Mouse (Mus musculus) forelimb bud, embryonic 11.5 days (tissue): ENCODE data around the gene Lrrc10b.

Experiments
- DNase-seq: peaks from one replicate; pipeline ENCODE4 v3.0.0-alpha.2; 2012; ENCODE audit warnings: low read depth, low spot score

The Lrrc10b gene

GRCm38 (mm10) chr19:10444685-10445369, 12.4 kb downstream of the Lrrc10b start:
- DNase-seq = no peak

- no peak for DNase-seq
Observed at GRCm38 (mm10) chr19:10437521-10437920, 19.8 kb downstream of the Lrrc10b start.

DNA sequence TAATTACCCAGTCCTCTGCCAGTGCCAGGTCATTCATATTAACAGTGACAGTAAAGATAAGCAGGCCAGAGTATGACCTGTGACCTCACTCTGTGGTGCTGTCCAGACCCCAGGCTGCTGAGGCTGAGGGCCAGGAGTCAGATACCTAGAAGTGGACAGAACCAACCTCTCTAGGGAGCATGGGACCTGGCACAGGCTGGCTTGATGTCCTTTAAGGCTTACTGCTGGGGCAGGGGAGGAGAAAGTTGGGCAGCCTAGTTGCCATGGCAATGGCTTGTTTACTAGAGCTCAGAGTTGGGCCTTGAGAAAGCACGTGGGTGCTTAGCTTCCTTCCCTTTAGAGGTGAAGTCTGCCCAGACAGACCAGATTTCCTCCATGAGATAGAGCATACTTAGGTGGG, 20.5 kb downstream of the Lrrc10b start:
- DNase-seq = no peak

DNA sequence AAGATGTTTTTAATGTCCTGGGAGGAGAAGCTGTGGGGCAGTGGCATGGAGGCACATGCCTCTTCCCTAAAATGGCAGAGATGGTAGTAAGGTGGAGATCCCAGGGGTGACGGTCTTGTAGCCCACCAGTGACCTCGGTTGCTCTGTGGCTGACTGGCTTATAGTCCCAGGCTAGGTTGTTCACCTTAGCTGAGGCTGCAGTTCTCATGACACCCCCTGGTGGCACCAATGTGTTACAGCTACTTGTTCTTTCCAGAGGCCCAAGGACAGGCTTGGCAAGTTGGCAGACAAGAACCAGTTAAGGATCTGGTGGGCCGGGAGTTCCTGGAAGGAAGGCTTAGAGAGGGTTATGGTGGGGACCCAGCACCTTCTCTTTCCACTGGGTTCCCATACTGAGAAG, 21.4 kb downstream of the Lrrc10b start:
- DNase-seq = peak; percentile 77

GRCm38 (mm10) chr19:10434927-10435326, 22.3 kb downstream of the Lrrc10b start:
- no peak for DNase-seq

DNA sequence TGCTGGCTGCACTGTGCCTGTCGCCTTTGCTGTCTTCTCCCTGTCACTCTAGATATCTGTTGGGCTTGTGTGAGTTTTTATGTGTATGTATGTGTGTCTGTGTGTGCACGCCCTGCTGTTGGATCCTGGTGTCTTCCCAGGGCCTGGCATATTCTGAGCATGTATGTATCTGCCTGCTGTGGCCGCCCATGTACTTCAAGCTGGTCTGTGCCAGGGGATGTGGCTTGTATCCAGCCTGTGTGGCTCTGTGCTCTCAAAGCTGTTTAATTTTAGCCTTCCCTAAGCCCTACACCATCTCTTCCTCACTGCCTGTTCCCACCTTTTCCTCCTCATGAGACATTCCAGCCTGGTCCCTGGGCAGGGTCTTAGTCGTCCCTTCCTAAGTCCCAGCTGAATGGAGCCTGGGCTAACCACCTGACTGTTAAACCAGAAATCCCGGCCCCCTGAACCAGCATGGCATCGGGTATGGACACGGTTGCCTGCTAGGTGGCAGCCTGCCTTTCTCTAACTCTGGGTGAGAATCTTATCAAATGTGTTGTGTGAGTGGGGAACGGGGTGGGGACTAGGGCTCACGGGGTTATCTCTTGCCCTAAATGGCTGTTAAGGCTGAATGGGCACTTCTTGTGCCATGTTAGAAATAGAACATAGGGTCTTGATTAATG, 23.3 kb downstream of the Lrrc10b start:
- DNase-seq = no peak

DNA sequence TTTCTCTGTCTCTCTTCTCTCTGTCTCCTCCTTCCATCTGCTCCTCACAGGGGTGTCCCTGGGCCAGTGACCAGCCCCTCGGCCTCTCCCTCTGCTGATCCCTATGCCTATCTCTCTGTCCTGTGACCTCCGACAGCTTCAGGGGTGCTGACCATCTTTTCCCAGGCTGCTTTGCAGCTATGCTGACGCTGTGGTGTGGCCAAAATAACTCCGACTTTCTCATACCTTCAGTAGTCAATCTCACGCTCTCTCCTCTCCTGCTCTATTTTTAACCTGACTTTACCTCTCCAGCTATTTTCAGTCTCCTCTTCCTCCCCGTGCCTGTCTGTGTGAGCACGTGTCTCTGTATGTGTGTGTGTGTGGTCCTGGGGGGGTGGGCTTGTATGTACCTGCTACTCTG, 24.0 kb downstream of the Lrrc10b start:
- DNase-seq = no peak

GRCm38 (mm10) chr19:10431841-10432240, 25.4 kb downstream of the Lrrc10b start:
- DNase-seq = no peak

GRCm38 (mm10) chr19:10431410-10431809, 25.9 kb downstream of the Lrrc10b start:
- DNase-seq = no peak

- no peak for DNase-seq
Observed at GRCm38 (mm10) chr19:10429371-10429770, 27.9 kb downstream of the Lrrc10b start.

DNA sequence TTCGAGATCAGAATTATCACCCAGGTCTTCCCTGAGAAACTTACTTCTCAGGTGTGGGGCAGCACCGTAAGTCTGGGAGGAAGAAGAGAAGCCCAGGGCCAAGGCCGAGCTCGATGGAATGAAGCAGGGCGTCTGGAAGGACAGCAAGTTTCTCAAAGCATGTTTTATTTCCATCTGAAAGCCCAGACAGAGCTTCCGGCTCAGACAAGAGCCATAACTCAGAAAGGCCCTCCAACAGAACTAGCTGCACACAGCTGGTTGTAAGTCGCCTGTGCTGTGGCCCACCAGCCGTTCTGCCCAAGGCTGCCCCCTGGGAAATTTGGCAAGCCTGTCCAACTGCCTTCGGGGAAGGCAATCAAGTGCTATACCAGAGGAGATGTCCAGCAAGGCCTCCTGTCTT, 29.8 kb downstream of the Lrrc10b start:
- DNase-seq = no peak

GRCm38 (mm10) chr19:10426793-10427192, 30.5 kb downstream of the Lrrc10b start:
- no peak for DNase-seq

GRCm38 (mm10) chr19:10426312-10426711, 31.0 kb downstream of the Lrrc10b start:
- DNase-seq = no peak

DNA sequence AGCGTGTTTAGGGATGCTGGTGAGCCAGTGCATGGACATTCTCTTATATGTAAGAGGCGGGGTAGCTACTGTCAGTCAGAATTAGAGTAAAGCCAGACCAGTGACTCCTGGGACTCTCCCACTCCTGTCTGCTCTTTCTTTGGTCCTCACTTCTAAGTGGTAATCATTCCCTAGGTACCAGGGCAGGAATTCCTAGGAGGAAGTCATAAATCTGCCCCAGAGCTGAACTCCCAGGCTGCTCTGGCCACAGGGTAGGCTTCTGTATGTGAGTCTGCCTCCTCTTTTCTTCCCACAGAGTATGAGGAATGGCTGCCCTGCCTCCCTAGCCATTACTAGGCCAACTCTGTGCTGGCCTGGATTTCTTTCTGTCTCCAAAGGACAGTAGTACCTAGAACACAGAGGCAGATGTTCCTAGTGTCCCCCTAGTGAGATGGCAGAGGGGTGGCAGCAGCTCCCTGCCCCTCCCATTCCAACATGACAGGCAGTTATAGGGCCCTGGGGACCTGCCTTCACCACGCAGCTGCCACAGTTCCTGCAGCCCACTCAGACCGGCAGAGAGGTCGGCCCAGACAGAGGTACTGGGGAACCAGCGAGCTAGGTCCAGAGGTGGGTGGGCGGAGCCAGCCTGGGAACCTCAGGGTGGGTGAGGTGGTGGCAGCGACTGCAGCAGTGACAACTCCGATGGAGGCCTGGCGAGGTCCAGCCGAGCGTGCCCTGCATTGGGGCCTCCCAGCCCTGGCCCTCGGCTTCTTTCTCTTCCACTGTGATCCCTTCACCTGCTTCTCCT, 31.6 kb downstream of the Lrrc10b start:
- DNase-seq = no peak

- no peak for DNase-seq
Observed at GRCm38 (mm10) chr19:10424751-10425150, 32.5 kb downstream of the Lrrc10b start.

GRCm38 (mm10) chr19:10421986-10422976, 35.0 kb downstream of the Lrrc10b start:
- no peak for DNase-seq

DNA sequence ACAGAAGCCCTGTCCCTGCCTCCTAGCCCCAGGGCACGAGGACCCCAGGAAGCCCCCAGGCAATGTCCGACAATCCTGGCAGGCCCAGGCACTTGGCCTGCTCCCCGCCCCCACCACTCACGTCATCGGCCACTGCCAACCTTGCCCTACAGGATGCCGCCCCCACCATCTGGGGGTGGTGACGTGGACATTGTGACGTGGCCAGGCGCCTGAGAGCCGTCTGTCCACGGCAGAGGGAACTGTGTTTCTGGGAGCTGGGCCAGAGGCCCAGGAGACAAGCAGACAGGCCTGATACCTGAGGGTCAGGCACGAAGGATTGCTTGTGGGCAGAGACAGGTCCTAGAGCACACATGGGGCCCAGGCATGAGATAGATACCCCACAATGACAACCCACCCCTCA, 39.8 kb downstream of the Lrrc10b start:
- DNase-seq = no peak

GRCm38 (mm10) chr19:10416889-10417288, 40.4 kb downstream of the Lrrc10b start:
- DNase-seq = no peak

DNA sequence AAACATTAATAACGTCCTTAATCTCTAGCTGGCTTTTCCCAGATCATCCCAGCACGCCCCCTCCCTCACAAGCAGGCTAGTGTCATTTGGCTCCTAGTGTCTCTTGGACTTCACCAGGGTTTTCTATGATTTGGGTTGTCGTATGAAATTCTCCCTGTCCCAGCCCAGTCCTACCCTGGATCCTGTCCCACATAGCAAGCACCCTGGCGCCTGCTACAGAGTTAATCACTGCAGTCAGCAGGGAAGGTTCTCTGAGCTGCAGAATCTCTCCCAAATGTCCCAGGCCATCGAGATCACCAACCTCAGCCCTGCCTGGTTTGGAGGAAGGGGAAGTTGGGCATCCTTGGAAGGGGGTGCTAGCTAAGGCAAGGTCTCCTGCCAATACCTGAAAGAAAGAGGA, 41.8 kb downstream of the Lrrc10b start:
- DNase-seq = no peak

- DNase-seq = peak; percentile 86
Observed at GRCm38 (mm10) chr19:10413701-10414242, 43.5 kb downstream of the Lrrc10b start.
